In the genomic region with DNA sequence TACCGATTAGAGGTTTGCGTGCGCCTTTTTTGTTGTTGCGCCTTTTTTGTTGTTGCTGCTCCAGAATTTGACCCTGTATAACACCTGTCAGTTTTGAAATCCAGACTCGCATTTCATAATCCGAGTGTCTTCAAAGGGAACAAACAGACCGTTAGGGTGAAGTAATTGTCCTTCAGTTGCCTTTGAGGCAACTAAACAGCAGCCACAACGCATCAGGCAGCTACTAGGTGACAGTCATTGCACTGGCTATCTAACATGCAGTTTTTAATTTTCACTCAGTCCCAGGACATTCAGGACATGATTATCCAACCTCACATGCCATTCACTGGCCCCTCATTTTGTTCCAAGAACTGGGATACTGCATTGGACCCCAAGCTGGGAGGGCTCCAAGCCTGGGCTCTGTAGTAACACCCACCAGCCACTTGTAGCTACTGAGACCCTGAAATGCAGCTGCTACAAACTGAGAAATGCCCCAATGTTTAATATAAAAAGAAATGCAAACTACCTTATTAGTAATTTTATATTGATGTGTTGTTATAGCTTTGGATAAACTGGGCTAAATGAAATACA, we compare ENCODE assay signal across 7 mouse cellular contexts. TPM values are rescaled to one million over a fixed set of nuclear protein-coding genes. Genes with fewer than 3 reads are reported as not detected.
DNase-seq lines count a peak whose midpoint lies in the region; ATAC-seq and TF ChIP-seq lines count a peak whose summit lies in the region.

No protein-coding gene starts in this region.

- no peaks in the 10 kb centered on the region for H3K9me3 ChIP-seq in embryonic facial prominence, embryonic 11.5 days (replicated peaks; ENCODE audit: control insufficient read depth, low read length)
- no peaks in the 10 kb centered on the region for H3K9me3 ChIP-seq in hindbrain, embryonic 10.5 days

- H3K27ac ChIP-seq in left cerebral cortex, adult 2 months, result peak overlapping the region; percentile 100
- H3K27ac ChIP-seq in embryonic facial prominence, embryonic 11.5 days (replicated peaks; ENCODE audit: low read depth, low read length), result no peak overlapping the region
- H3K27ac ChIP-seq in hindbrain, embryonic 10.5 days, result peak overlapping the region; percentile 99

- no peaks in the 10 kb centered on the region for H3K4me1 ChIP-seq in embryonic facial prominence, embryonic 11.5 days (ENCODE audit: control insufficient read depth, insufficient read depth, low read length)
- peaks cover 13% of the 10 kb centered on the region for H3K4me1 ChIP-seq in hindbrain, embryonic 10.5 days (replicated peaks)

- H3K36me3 ChIP-seq in embryonic facial prominence, embryonic 11.5 days (replicated peaks; ENCODE audit: control insufficient read depth, insufficient read depth, low read depth, low read length), result no peaks in the 10 kb centered on the region
- peaks cover 30% of the 10 kb centered on the region for H3K36me3 ChIP-seq in hindbrain, embryonic 10.5 days

- no peak for DNase-seq in left cerebral cortex, adult 2 months (ENCODE audit: extremely low spot score in 1 of 2, low spot score in 2 of 2)
- DNase-seq in left cerebral cortex, adult 18-20 months (ENCODE audit: low spot score in 2 of 2), result no peak
- DNase-seq in embryonic facial prominence, embryonic 11.5 days (ENCODE audit: low spot score), result no peak
- DNase-seq in hindbrain, embryonic 10.5 days (ENCODE audit: low spot score), result no peak
- DNase-seq in right cerebral cortex, postnatal 36 days (ENCODE audit: low spot score in 2 of 2), result no peak

- intact Hi-C loops in left cerebral cortex, adult 2 months (cut with DNase I), result loop anchor here (2.0 kb wide), 1 partner anchor 36 kb away; the partner anchor contains the start of gene 2510039O18Rik

- WGBS in embryonic facial prominence, embryonic 11.5 days, result 5% methylated on average over 8 of the region's 8 CpGs
- WGBS in hindbrain, embryonic 10.5 days, result 3% methylated on average over 8 of the region's 8 CpGs

- peak overlapping the region; percentile 100 for H3K4me3 ChIP-seq in left cerebral cortex, adult 2 months
- H3K4me3 ChIP-seq in embryonic facial prominence, embryonic 11.5 days (ENCODE audit: low read depth, low read length), result peak overlapping the region; percentile 90
- peak overlapping the region; percentile 92 for H3K4me3 ChIP-seq in hindbrain, embryonic 10.5 days

- ATAC-seq in embryonic facial prominence, embryonic 11.5 days (replicated peaks; ENCODE audit: insufficient number of reproducible peaks, low FRiP score, low TSS enrichment, low read depth), result peak; percentile 12; the same call in 1 of the 2 replicates
- peak; percentile 57 for ATAC-seq in megakaryocyte progenitor cell, adult 5-6 weeks (replicated peaks; ENCODE audit: poor library complexity)
- no peak for ATAC-seq in megakaryocyte-erythroid progenitor cell, adult 5-6 weeks (replicated peaks; ENCODE audit: low FRiP score, low TSS enrichment, poor library complexity, severe bottlenecking)

- no peak; the same call in 1 of the 2 replicates for TF ChIP-seq CTCF in left cerebral cortex, adult 2 months (IDR thresholded peaks at IDR 0.05)

- no peak overlapping the region for H3K9ac ChIP-seq in embryonic facial prominence, embryonic 11.5 days (replicated peaks; ENCODE audit: low read length)

- H3K27me3 ChIP-seq in embryonic facial prominence, embryonic 11.5 days (ENCODE audit: control insufficient read depth, insufficient read depth, low read length), result no peaks in the 10 kb centered on the region
- H3K27me3 ChIP-seq in hindbrain, embryonic 10.5 days (ENCODE audit: insufficient read depth, poor library complexity, severe bottlenecking), result no peaks in the 10 kb centered on the region

- H3K4me2 ChIP-seq in embryonic facial prominence, embryonic 11.5 days (ENCODE audit: low read depth, low read length), result peak overlapping the region; percentile 23

RNA-seq across cellular contexts. Expression of gene Mfn2, which starts 0.7 kb away (rescaled TPM):
- total RNA-seq in left cerebral cortex, adult 2 months (2021), result 100 to 1,000 TPM; 181 to 199 TPM
- 100 to 1,000 TPM; 198 to 204 TPM for total RNA-seq in left cerebral cortex, adult 18-20 months (2021)
- polyA plus RNA-seq in embryonic facial prominence, embryonic 11.5 days (2014; fragmentation: Nextera tagmentation; extraction: Ambion mirVana), result 23.1 and 28.0 TPM in 2 replicates
- polyA plus RNA-seq in hindbrain, embryonic 10.5 days (2016; fragmentation: Nextera tagmentation; extraction: Ambion mirVana), result 43.4 and 52.4 TPM in 2 replicates
- 24.3 and 25.0 TPM in 2 replicates for total RNA-seq in megakaryocyte progenitor cell, adult 5-6 weeks (2015)
- total RNA-seq in megakaryocyte progenitor cell, adult 5-6 weeks (2017), result 29.1 and 33.6 TPM in 2 replicates
- 26.1 and 28.1 TPM in 2 replicates for total RNA-seq in megakaryocyte-erythroid progenitor cell, adult 5-6 weeks (2014; fragmentation: Nextera tagmentation)
- total RNA-seq in megakaryocyte-erythroid progenitor cell, adult 5-6 weeks (2017), result 22.2 and 32.1 TPM in 2 replicates

RNA-seq across cellular contexts. Expression of gene Plod1, which starts 31.4 kb away (rescaled TPM):
- 10 to 100 TPM; 14.2 to 14.4 TPM for total RNA-seq in left cerebral cortex, adult 2 months (2021)
- 10 to 100 TPM; 12.1 to 12.6 TPM for total RNA-seq in left cerebral cortex, adult 18-20 months (2021)
- polyA plus RNA-seq in embryonic facial prominence, embryonic 11.5 days (2014; fragmentation: Nextera tagmentation; extraction: Ambion mirVana), result 32.7 and 36.4 TPM in 2 replicates
- polyA plus RNA-seq in hindbrain, embryonic 10.5 days (2016; fragmentation: Nextera tagmentation; extraction: Ambion mirVana), result 30.5 and 31.2 TPM in 2 replicates
- total RNA-seq in megakaryocyte progenitor cell, adult 5-6 weeks (2015), result 4.8 and 5.6 TPM in 2 replicates
- total RNA-seq in megakaryocyte progenitor cell, adult 5-6 weeks (2017), result 10.5 and 12.2 TPM in 2 replicates
- 1.3 and 5.4 TPM in 2 replicates for total RNA-seq in megakaryocyte-erythroid progenitor cell, adult 5-6 weeks (2014; fragmentation: Nextera tagmentation)
- total RNA-seq in megakaryocyte-erythroid progenitor cell, adult 5-6 weeks (2017), result 1.8 and 2.9 TPM in 2 replicates

RNA-seq across cellular contexts. Expression of gene 2510039O18Rik, which starts 35.5 kb away (rescaled TPM):
- total RNA-seq in left cerebral cortex, adult 2 months (2021), result 10 to 100 TPM; 28.9 to 31.2 TPM
- total RNA-seq in left cerebral cortex, adult 18-20 months (2021), result 10 to 100 TPM; 29.6 to 32.6 TPM
- 14.5 and 15.9 TPM in 2 replicates for polyA plus RNA-seq in embryonic facial prominence, embryonic 11.5 days (2014; fragmentation: Nextera tagmentation; extraction: Ambion mirVana)
- polyA plus RNA-seq in hindbrain, embryonic 10.5 days (2016; fragmentation: Nextera tagmentation; extraction: Ambion mirVana), result 11.9 and 14.9 TPM in 2 replicates
- 32.9 and 34.2 TPM in 2 replicates for total RNA-seq in megakaryocyte progenitor cell, adult 5-6 weeks (2015)
- total RNA-seq in megakaryocyte progenitor cell, adult 5-6 weeks (2017), result 30.4 and 38.6 TPM in 2 replicates
- 22.5 and 23.7 TPM in 2 replicates for total RNA-seq in megakaryocyte-erythroid progenitor cell, adult 5-6 weeks (2014; fragmentation: Nextera tagmentation)
- 21.4 and 27.4 TPM in 2 replicates for total RNA-seq in megakaryocyte-erythroid progenitor cell, adult 5-6 weeks (2017)

RNA-seq across cellular contexts. Expression of gene Fv1, which starts 36.4 kb away (rescaled TPM):
- 10 to 100 TPM in 1 of 2 experiments, 1 to 10 TPM in 1; 9.9 to 11.8 TPM for total RNA-seq in left cerebral cortex, adult 2 months (2021)
- 10 to 100 TPM; 13.0 to 13.1 TPM for total RNA-seq in left cerebral cortex, adult 18-20 months (2021)
- polyA plus RNA-seq in embryonic facial prominence, embryonic 11.5 days (2014; fragmentation: Nextera tagmentation; extraction: Ambion mirVana), result 14.7 and 15.6 TPM in 2 replicates
- 13.5 and 15.8 TPM in 2 replicates for polyA plus RNA-seq in hindbrain, embryonic 10.5 days (2016; fragmentation: Nextera tagmentation; extraction: Ambion mirVana)
- total RNA-seq in megakaryocyte progenitor cell, adult 5-6 weeks (2015), result 4.2 and 5.3 TPM in 2 replicates
- 13.4 and 15.9 TPM in 2 replicates for total RNA-seq in megakaryocyte progenitor cell, adult 5-6 weeks (2017)
- 6.2 and 12.6 TPM in 2 replicates for total RNA-seq in megakaryocyte-erythroid progenitor cell, adult 5-6 weeks (2014; fragmentation: Nextera tagmentation)
- total RNA-seq in megakaryocyte-erythroid progenitor cell, adult 5-6 weeks (2017), result 10.4 and 21.7 TPM in 2 replicates

RNA-seq across cellular contexts. Expression of gene Miip, which starts 36.6 kb away (rescaled TPM):
- 10 to 100 TPM; 18.6 to 20.3 TPM for total RNA-seq in left cerebral cortex, adult 2 months (2021)
- 10 to 100 TPM; 15.1 to 15.5 TPM for total RNA-seq in left cerebral cortex, adult 18-20 months (2021)
- polyA plus RNA-seq in embryonic facial prominence, embryonic 11.5 days (2014; fragmentation: Nextera tagmentation; extraction: Ambion mirVana), result 27.6 and 30.0 TPM in 2 replicates
- 67.6 and 69.3 TPM in 2 replicates for polyA plus RNA-seq in hindbrain, embryonic 10.5 days (2016; fragmentation: Nextera tagmentation; extraction: Ambion mirVana)
- total RNA-seq in megakaryocyte progenitor cell, adult 5-6 weeks (2015), result 34.1 and 40.2 TPM in 2 replicates
- 43.6 and 50.4 TPM in 2 replicates for total RNA-seq in megakaryocyte progenitor cell, adult 5-6 weeks (2017)
- 48.9 and 75.8 TPM in 2 replicates for total RNA-seq in megakaryocyte-erythroid progenitor cell, adult 5-6 weeks (2014; fragmentation: Nextera tagmentation)
- total RNA-seq in megakaryocyte-erythroid progenitor cell, adult 5-6 weeks (2017), result 30.4 and 36.7 TPM in 2 replicates

Comparison
In these comparisons a context has a peak if more than half of its experiments do, and no peak if none do; other contexts are left out.
1. RNA of gene Mfn2, which starts 0.7 kb away (total RNA-seq): 198 to 204 TPM in left cerebral cortex, adult 18-20 months and 181 to 199 TPM in left cerebral cortex, adult 2 months; 22.2 to 32.1 TPM in megakaryocyte-erythroid progenitor cell, adult 5-6 weeks and 24.3 to 33.6 TPM in megakaryocyte progenitor cell, adult 5-6 weeks; every median in the first group is over 4 times any median in the second.
2. Peak in every context shown above with its lines, with median percentiles within 50 percentile points of each other: H3K4me3 ChIP-seq.